In genomic region chr9:14388001-14388400, GRCm38 (mm10) we compare ENCODE assay signal across 12 mouse cellular contexts. TPM values are rescaled to one million over a fixed set of nuclear protein-coding genes. Genes with fewer than 3 reads are reported as not detected.
A peak's percentile ranks its signal among the peaks of the same experiment; 100 is the strongest.
DNase-seq lines count a peak whose midpoint lies in the region; ATAC-seq and TF ChIP-seq lines count a peak whose summit lies in the region.
"Had no signal": no experiment of that assay in that cellular context is flagged by ENCODE, and none has a peak within 500 bp of the region (broad histone marks: within the 10 kb centered on the region; RNA-seq: fewer than 3 reads in every experiment).

No protein-coding gene starts in this region.

- TF ChIP-seq EP300 in CH12.LX (IDR thresholded peaks at IDR 0.05; ENCODE audit: low read length) = no peak

- no peak overlapping the region for H3K4me3 ChIP-seq in layer of hippocampus, adult 2 months
- no peak overlapping the region for H3K4me3 ChIP-seq in CH12.LX (replicated peaks in 1 of 3; ENCODE audit: low read depth in 2 of 3, low read length in 2 of 3, poor library complexity in 1 of 3)
- H3K4me3 ChIP-seq: embryonic facial prominence, embryonic 12.5 days had no signal

- H3K27ac ChIP-seq in layer of hippocampus, adult 2 months = peak overlapping the region; percentile 83
- H3K27ac ChIP-seq in CH12.LX (ENCODE audit: insufficient read depth, low read depth) = no peak overlapping the region
- H3K27ac ChIP-seq: embryonic facial prominence, embryonic 12.5 days had no signal

- H3K9me3 ChIP-seq in CH12.LX (replicated peaks; ENCODE audit: low read length) = no peaks in the 10 kb centered on the region
- H3K9me3 ChIP-seq: embryonic facial prominence, embryonic 12.5 days had no signal

- TF ChIP-seq RAD21 in CH12.LX (IDR thresholded peaks at IDR 0.05; ENCODE audit: low read depth, low read length) = peak; percentile 28

- peak; percentile 44; the same call in 1 of the 2 replicates for ATAC-seq in erythroid progenitor cell, adult 5-6 weeks (replicated peaks; ENCODE audit: low FRiP score, poor library complexity, severe bottlenecking)
- ATAC-seq: forebrain, embryonic 14.5 days had no signal

- in situ Hi-C loops in CH12.LX (cut with MboI; ENCODE audit: low pct_ligation_motif_present, low pct_unique_long_range_greater_than_20kb, low sequenced_read_pairs) = loop anchor here (5.0 kb wide), 1 partner anchor 36 kb away; no protein-coding TSS in a partner anchor

- DNase-seq in layer of hippocampus, adult 2 months (ENCODE audit: low spot score in 2 of 2) = no peak
- DNase-seq in layer of hippocampus, adult 11-12 months (ENCODE audit: low spot score) = no peak
- DNase-seq in A20 (ENCODE audit: low read depth, low spot score) (peak; percentile 38), CH12.LX (ENCODE audit: extremely low read depth) (no peak)
- DNase-seq in frontal cortex, postnatal 25 days (ENCODE audit: low spot score in 2 of 2) = no peak
- DNase-seq in left cerebral cortex, adult 9 months (ENCODE audit: low spot score in 2 of 2) = no peak
- DNase-seq: cerebellum, adult 9-11 months; kidney, postnatal 4 days; thymus, postnatal 4 days had no signal

- H3K9ac ChIP-seq in CH12.LX (ENCODE audit: insufficient read depth, low read depth) = no peak overlapping the region
- H3K9ac ChIP-seq: embryonic facial prominence, embryonic 12.5 days had no signal

- no peaks in the 10 kb centered on the region for H3K27me3 ChIP-seq in CH12.LX (replicated peaks)
- H3K27me3 ChIP-seq: embryonic facial prominence, embryonic 12.5 days had no signal

- no peak for TF ChIP-seq POLR2A in CH12.LX (IDR thresholded peaks at IDR 0.05; ENCODE audit: low read depth, low read length)

- H3K4me1 ChIP-seq in CH12.LX (ENCODE audit: control insufficient read depth in 1 of 2, insufficient read depth in 2 of 2) = peaks cover 11 to 15% of the 10 kb centered on the region in 2 experiments
- H3K4me1 ChIP-seq: embryonic facial prominence, embryonic 12.5 days had no signal

- H3K36me3 ChIP-seq in CH12.LX (replicated peaks in 1 of 2; ENCODE audit: control insufficient read depth in 1 of 2, insufficient read depth in 1 of 2, low read length in 1 of 2) = no peaks in the 10 kb centered on the region
- H3K36me3 ChIP-seq: embryonic facial prominence, embryonic 12.5 days had no signal

- dilution Hi-C loops in CH12.LX (cut with MboI; ENCODE audit: extremely low pct_ligation_motif_present, extremely low pct_unique_long_range_greater_than_20kb, low sequenced_read_pairs) = no loop called here

- peak; percentile 71 for TF ChIP-seq CTCF in layer of hippocampus, adult 2 months (conservative IDR thresholded peaks at IDR 0.05)
- TF ChIP-seq CTCF in CH12.LX (conservative IDR thresholded peaks at IDR 0.05 in 1 of 2, IDR thresholded peaks at IDR 0.05 in 1 of 2; ENCODE audit: low read depth in 2 of 2, low read length in 2 of 2) = peak in 1 of 2 experiments; percentile 51; a peak in 3 of 4 replicates

- H3K79me2 ChIP-seq in CH12.LX (replicated peaks; ENCODE audit: control insufficient read depth, extremely low read depth, insufficient read depth, poor library complexity, severe bottlenecking) = no peaks in the 10 kb centered on the region

- H3K4me2 ChIP-seq in CH12.LX (ENCODE audit: insufficient read depth, low read depth, poor library complexity, severe bottlenecking) = no peak overlapping the region
- H3K4me2 ChIP-seq: embryonic facial prominence, embryonic 12.5 days had no signal

TF ChIP-seq in CH12.LX, 34 proteins besides CTCF, POLR2A, EP300 and RAD21:
- TF ChIP-seq MAX (IDR thresholded peaks at IDR 0.05; ENCODE audit: low read length) = no peak
- peak; percentile 45 for TF ChIP-seq SMC3 (IDR thresholded peaks at IDR 0.05; ENCODE audit: low read depth, low read length)
- TF ChIP-seq BHLHE40 (IDR thresholded peaks at IDR 0.05; ENCODE audit: low read depth, low read length) = no peak
- TF ChIP-seq SIN3A (IDR thresholded peaks at IDR 0.05; ENCODE audit: low read length) = no peak

RNA-seq across cellular contexts. Expression of gene Endod1, which starts 6.7 kb away (rescaled TPM):
- 10 to 100 TPM; 67.3 to 73.6 TPM for total RNA-seq in layer of hippocampus, adult 2 months (2021)
- total RNA-seq in CH12.LX (2012; rRNA removed) = 1.6 and 1.7 TPM in 2 replicates
- 3.0 TPM in 2 replicates for total RNA-seq in CH12.LX (2014; rRNA removed)
- 4.1 and 4.6 TPM in 2 replicates for polyA plus RNA-seq in CH12.LX (2012; ENCODE audit: insufficient read length, low read depth)
- 149 TPM in 2 replicates for total RNA-seq in erythroid progenitor cell, adult 5-6 weeks (2015; ENCODE audit: low replicate concordance)
- total RNA-seq in erythroid progenitor cell, adult 5-6 weeks (2017; ENCODE audit: low replicate concordance) = 185 and 206 TPM in 2 replicates

Comparison
In these comparisons a context has a peak if more than half of its experiments do, and no peak if none do; other contexts are left out.
1. RNA of gene Endod1, which starts 6.7 kb away (total RNA-seq): 149 to 206 TPM in erythroid progenitor cell, adult 5-6 weeks and 67.3 to 73.6 TPM in layer of hippocampus, adult 2 months; 1.6 to 3.0 TPM in CH12.LX; every median in the first group is over 10 times any median in the second.